Mouse (Mus musculus) heart, adult 2 months (tissue): ENCODE results near the gene Hacd3.

Experiments used
- CTCF ChIP-seq: fragments of 200-600 bp; IDR thresholded peaks from 2 replicates; pipeline ENCODE4 v1.8.1; 2022; ENCODE audit warnings: antibody characterized with exemption, mild to moderate bottlenecking, moderate library complexity
- EP300 ChIP-seq: fragments of 200-500 bp; IDR thresholded peaks from 2 replicates; pipeline ENCODE4 v1.6.1; 2011; ENCODE audit warnings: low read depth, low read length, control low read depth; ENCODE audit not compliant: insufficient read depth
- POLR2A ChIP-seq: fragments of 200-500 bp; IDR thresholded peaks from 2 replicates; pipeline ENCODE4 v1.6.1; 2011; ENCODE audit warnings: mild to moderate bottlenecking, low read depth, low read length, control low read depth; ENCODE audit not compliant: insufficient read depth

GRCm38 (mm10) chr9:64952055-64952454 lies 69.4 kb downstream of the Hacd3 start:
- no peak for TF ChIP-seq POLR2A
- no peak for TF ChIP-seq CTCF
- no peak for TF ChIP-seq EP300
